Mouse (Mus musculus): ENCODE results near the gene Gm10134. TPM values are rescaled to one million over a fixed set of nuclear protein-coding genes. Genes with fewer than 3 reads are reported as not detected.
A peak's percentile ranks its signal among the peaks of the same experiment; 100 is the strongest.

Gm10134 gene
- total and polyA plus RNA-seq, 3 experiments = not detected

DNA sequence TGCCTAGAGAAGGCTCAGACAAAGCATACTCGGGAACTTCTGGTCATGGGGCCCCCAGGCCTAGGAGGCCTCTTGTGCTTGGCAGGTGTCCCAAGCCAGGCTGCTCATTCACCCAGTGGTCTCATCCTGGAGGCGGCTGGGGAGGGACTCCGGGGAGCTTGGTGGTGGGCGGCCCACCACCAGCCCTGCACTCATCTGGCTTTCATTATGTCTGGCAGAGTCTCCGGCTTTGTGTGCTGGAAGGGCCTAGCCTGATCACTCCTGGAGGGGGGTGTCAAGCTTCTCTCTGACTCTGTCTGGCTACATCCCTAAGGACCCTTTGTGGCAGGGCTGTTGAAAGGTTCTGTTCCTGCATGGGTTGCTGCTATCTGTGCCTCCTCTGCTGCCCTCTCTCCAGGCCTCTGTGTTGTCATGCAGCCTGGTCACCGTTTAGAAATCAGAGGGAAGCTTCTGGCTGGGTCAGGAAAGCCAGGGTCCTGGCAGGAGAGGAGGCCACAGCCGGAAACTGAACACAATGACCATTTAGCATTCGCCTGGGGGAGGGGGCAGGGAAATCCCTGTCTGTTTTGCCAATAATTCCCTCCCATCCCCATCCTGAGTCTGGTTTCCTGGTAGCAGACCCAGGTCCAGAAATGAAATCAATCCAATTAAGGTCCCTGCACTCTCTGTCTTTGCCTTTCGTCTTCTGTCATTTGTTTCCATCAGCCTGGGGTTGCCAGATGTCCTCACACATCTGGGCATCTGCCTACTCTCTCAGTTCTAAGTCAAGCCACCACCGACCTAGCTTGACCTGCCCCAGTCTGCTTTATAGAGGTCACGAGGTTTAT is 28.8 kb downstream of the Gm10134 start:
- TF ChIP-seq UBTF (IDR thresholded peaks at IDR 0.05; ENCODE audit: low read depth, low read length) (no peak), HCFC1 (IDR thresholded peaks at IDR 0.05; ENCODE audit: low read depth, low read length) (no peak), MXI1 (IDR thresholded peaks at IDR 0.05; ENCODE audit: low read depth, low read length) (no peak), USF2 (conservative IDR thresholded peaks at IDR 0.05; ENCODE audit: low read depth, low read length) (no peak), E2F4 (IDR thresholded peaks at IDR 0.05; ENCODE audit: insufficient replicate concordance, low read depth, low read length) (no peak), MAZ (IDR thresholded peaks at IDR 0.05; ENCODE audit: low read depth, low read length) (no peak), MAX (IDR thresholded peaks at IDR 0.05; ENCODE audit: low read length) (no peak), JUN (IDR thresholded peaks at IDR 0.05; ENCODE audit: insufficient read depth, low read depth, low read length) (no peak), NELFE (IDR thresholded peaks at IDR 0.05; ENCODE audit: low read depth, low read length) (no peak)
- Histone ChIP-seq H3K4me1 (ENCODE audit: control insufficient read depth in 1 of 2, insufficient read depth in 2 of 2) (peaks cover 50 to 89% of the 10 kb centered on the region in 2 experiments), H3K9me3 (replicated peaks; ENCODE audit: low read length) (no peaks in the 10 kb centered on the region), H3K27ac (ENCODE audit: insufficient read depth, low read depth) (no peak overlapping the region), H3K79me2 (replicated peaks; ENCODE audit: control insufficient read depth, extremely low read depth, insufficient read depth, poor library complexity, severe bottlenecking) (no peaks in the 10 kb centered on the region), H3K36me3 (replicated peaks in 1 of 2; ENCODE audit: control insufficient read depth in 1 of 2, insufficient read depth in 1 of 2, low read length in 1 of 2) (no peaks in the 10 kb centered on the region), H3K4me3 (replicated peaks in 1 of 3; ENCODE audit: low read depth in 2 of 3, low read length in 2 of 3, poor library complexity in 1 of 3) (peak overlapping the region in 1 of 3 experiments; percentile 3), H3K4me2 (ENCODE audit: insufficient read depth, low read depth, poor library complexity, severe bottlenecking) (no peak overlapping the region), H3K27me3 (replicated peaks) (peaks cover 4% of the 10 kb centered on the region), H3K9ac (ENCODE audit: insufficient read depth, low read depth) (no peak overlapping the region)
- dilution Hi-C loops (cut with MboI; ENCODE audit: extremely low pct_ligation_motif_present, extremely low pct_unique_long_range_greater_than_20kb, low sequenced_read_pairs) = no loop called here
- DNase-seq (ENCODE audit: extremely low read depth) = no peak
- in situ Hi-C loops (cut with MboI; ENCODE audit: low pct_ligation_motif_present, low pct_unique_long_range_greater_than_20kb, low sequenced_read_pairs) = no loop called here

DNA sequence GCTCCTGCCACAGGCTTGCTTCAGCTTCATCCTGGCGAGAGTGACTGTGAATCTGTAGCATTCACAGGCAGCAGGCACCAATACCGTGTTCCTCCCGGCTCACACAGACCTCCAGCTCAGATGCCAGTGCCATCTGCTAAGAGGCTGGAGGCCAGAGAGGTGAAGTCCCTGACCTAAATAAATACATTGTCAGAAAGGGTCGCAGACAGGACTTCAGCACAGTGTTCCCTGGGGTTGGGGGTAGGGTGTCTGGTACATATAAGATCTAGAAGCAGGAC is 29.3 kb downstream of the Gm10134 start:
- Histone ChIP-seq H3K4me3 (replicated peaks in 1 of 3; ENCODE audit: low read depth in 2 of 3, low read length in 2 of 3, poor library complexity in 1 of 3) (no peak overlapping the region), H3K27ac (ENCODE audit: insufficient read depth, low read depth) (no peak overlapping the region), H3K4me2 (ENCODE audit: insufficient read depth, low read depth, poor library complexity, severe bottlenecking) (no peak overlapping the region), H3K27me3 (replicated peaks) (peaks cover 4% of the 10 kb centered on the region), H3K36me3 (replicated peaks in 1 of 2; ENCODE audit: control insufficient read depth in 1 of 2, insufficient read depth in 1 of 2, low read length in 1 of 2) (no peaks in the 10 kb centered on the region), H3K79me2 (replicated peaks; ENCODE audit: control insufficient read depth, extremely low read depth, insufficient read depth, poor library complexity, severe bottlenecking) (no peaks in the 10 kb centered on the region), H3K9me3 (replicated peaks; ENCODE audit: low read length) (no peaks in the 10 kb centered on the region), H3K9ac (ENCODE audit: insufficient read depth, low read depth) (no peak overlapping the region), H3K4me1 (ENCODE audit: control insufficient read depth in 1 of 2, insufficient read depth in 2 of 2) (peaks cover 55 to 89% of the 10 kb centered on the region in 2 experiments)
- dilution Hi-C loops (cut with MboI; ENCODE audit: extremely low pct_ligation_motif_present, extremely low pct_unique_long_range_greater_than_20kb, low sequenced_read_pairs) = no loop called here
- DNase-seq (ENCODE audit: extremely low read depth) = no peak
- in situ Hi-C loops (cut with MboI; ENCODE audit: low pct_ligation_motif_present, low pct_unique_long_range_greater_than_20kb, low sequenced_read_pairs) = no loop called here
- TF ChIP-seq MYC (IDR thresholded peaks at IDR 0.05; ENCODE audit: low read depth, low read length) (no peak), MAFK (IDR thresholded peaks at IDR 0.05; ENCODE audit: insufficient replicate concordance, low read length) (no peak)

DNA sequence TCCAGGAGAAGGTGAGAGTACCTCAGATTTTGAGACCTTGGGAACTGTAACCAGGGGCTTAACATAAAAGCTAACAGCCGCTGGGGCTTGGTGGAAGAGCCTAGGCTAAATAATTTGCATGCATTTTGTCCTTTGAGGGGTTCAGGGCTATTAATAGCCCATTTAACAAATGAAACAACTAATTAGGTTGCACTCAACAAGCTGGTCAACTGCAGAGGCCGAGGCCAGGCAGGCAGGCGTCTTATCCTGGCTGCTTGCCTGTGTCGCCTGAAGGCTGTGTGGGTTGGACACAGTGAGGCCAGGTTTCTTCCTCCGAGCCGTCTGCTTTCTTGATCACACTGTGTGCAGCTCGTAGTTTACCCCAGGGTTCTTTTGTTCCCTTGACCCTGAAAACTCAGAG is 29.8 kb downstream of the Gm10134 start:
- Histone ChIP-seq H3K4me1 (ENCODE audit: control insufficient read depth in 1 of 2, insufficient read depth in 2 of 2) (peaks cover 60 to 89% of the 10 kb centered on the region in 2 experiments), H3K79me2 (replicated peaks; ENCODE audit: control insufficient read depth, extremely low read depth, insufficient read depth, poor library complexity, severe bottlenecking) (no peaks in the 10 kb centered on the region), H3K4me3 (replicated peaks in 1 of 3; ENCODE audit: low read depth in 2 of 3, low read length in 2 of 3, poor library complexity in 1 of 3) (no peak overlapping the region), H3K36me3 (replicated peaks in 1 of 2; ENCODE audit: control insufficient read depth in 1 of 2, insufficient read depth in 1 of 2, low read length in 1 of 2) (no peaks in the 10 kb centered on the region), H3K27me3 (replicated peaks) (peaks cover 4% of the 10 kb centered on the region), H3K9me3 (replicated peaks; ENCODE audit: low read length) (no peaks in the 10 kb centered on the region), H3K9ac (ENCODE audit: insufficient read depth, low read depth) (no peak overlapping the region), H3K27ac (ENCODE audit: insufficient read depth, low read depth) (no peak overlapping the region), H3K4me2 (ENCODE audit: insufficient read depth, low read depth, poor library complexity, severe bottlenecking) (no peak overlapping the region)
- in situ Hi-C loops (cut with MboI; ENCODE audit: low pct_ligation_motif_present, low pct_unique_long_range_greater_than_20kb, low sequenced_read_pairs) (no loop called here), dilution Hi-C loops (cut with MboI; ENCODE audit: extremely low pct_ligation_motif_present, extremely low pct_unique_long_range_greater_than_20kb, low sequenced_read_pairs) (no loop called here)
- no peak for DNase-seq (ENCODE audit: extremely low read depth)
- TF ChIP-seq MXI1 (IDR thresholded peaks at IDR 0.05; ENCODE audit: low read depth, low read length) (no peak), ZC3H11A (IDR thresholded peaks at IDR 0.05; ENCODE audit: low read depth, low read length) (no peak), KAT2A (IDR thresholded peaks at IDR 0.05; ENCODE audit: insufficient replicate concordance, low read length) (no peak), SMC3 (IDR thresholded peaks at IDR 0.05; ENCODE audit: low read depth, low read length) (no peak), CTCF (conservative IDR thresholded peaks at IDR 0.05 in 1 of 2, IDR thresholded peaks at IDR 0.05 in 1 of 2; ENCODE audit: low read depth in 2 of 2, low read length in 2 of 2) (no peak), IRF4 (IDR thresholded peaks at IDR 0.05; ENCODE audit: low read depth, low read length) (no peak), MAZ (IDR thresholded peaks at IDR 0.05; ENCODE audit: low read depth, low read length) (no peak), POLR2AphosphoS2 (IDR thresholded peaks at IDR 0.05; ENCODE audit: low read depth, low read length) (no peak), TCF12 (IDR thresholded peaks at IDR 0.05; ENCODE audit: low read depth, low read length) (no peak), NRF1 (IDR thresholded peaks at IDR 0.05; ENCODE audit: low read depth, low read length) (no peak), ELF1 (IDR thresholded peaks at IDR 0.05; ENCODE audit: low read depth, low read length) (no peak), USF2 (conservative IDR thresholded peaks at IDR 0.05; ENCODE audit: low read depth, low read length) (no peak), JUND (conservative IDR thresholded peaks at IDR 0.05; ENCODE audit: low read depth, low read length) (no peak), MYC (IDR thresholded peaks at IDR 0.05; ENCODE audit: low read depth, low read length) (no peak)
